Mouse (Mus musculus): ENCODE measurements around the gene Qser1.
A peak's percentile ranks its signal among the peaks of the same experiment; 100 is the strongest.
"Not testable (repeated sequence)": the region's sequence is repeated elsewhere in the genome, so short reads cannot be mapped to it uniquely, and the experiment has no call there.

Gene Qser1

GRCm38 (mm10) chr2:104816371-104816827 lies at the start of gene Qser1:
Qser1 (minus strand) TSS chr2:104816760.
- no peak for DNase-seq

- DNase-seq: no peak
These were observed 47.8 kb upstream of the Qser1 start for GRCm38 (mm10) chr2:104864176-104864860.

- no peak for DNase-seq
These were observed 43.9 kb upstream of the Qser1 start for GRCm38 (mm10) chr2:104860426-104860825.

- no peak for DNase-seq
These were observed 42.5 kb upstream of the Qser1 start for GRCm38 (mm10) chr2:104859060-104859459.

- DNase-seq: not testable (repeated sequence)
These were observed 41.5 kb upstream of the Qser1 start for GRCm38 (mm10) chr2:104858083-104858482.

GRCm38 (mm10) chr2:104856218-104856617 lies 39.7 kb upstream of the Qser1 start:
- no peak for DNase-seq

GRCm38 (mm10) chr2:104855732-104856131 lies 39.2 kb upstream of the Qser1 start:
- no peak for DNase-seq

GRCm38 (mm10) chr2:104854836-104855235 lies 38.3 kb upstream of the Qser1 start:
- no peak for DNase-seq

- DNase-seq: no peak
These were observed 36.0 kb upstream of the Qser1 start for GRCm38 (mm10) chr2:104852546-104852945.

GRCm38 (mm10) chr2:104851686-104852085 lies 35.1 kb upstream of the Qser1 start:
- no peak for DNase-seq

- no peak for DNase-seq
These were observed 33.4 kb upstream of the Qser1 start for GRCm38 (mm10) chr2:104849991-104850359.

- DNase-seq: peak; percentile 65
These were observed 32.9 kb upstream of the Qser1 start, which contains the start of gene Prrg4 for GRCm38 (mm10) chr2:104849276-104849990. Prrg4 (minus strand) TSS chr2:104849876.

GRCm38 (mm10) chr2:104848235-104849161 lies 31.9 kb upstream of the Qser1 start:
- no peak for DNase-seq

- DNase-seq: no peak
These were observed 31.1 kb upstream of the Qser1 start for GRCm38 (mm10) chr2:104847645-104848044.

GRCm38 (mm10) chr2:104846638-104847414 lies 30.3 kb upstream of the Qser1 start:
- DNase-seq: no peak

GRCm38 (mm10) chr2:104842559-104842958 lies 26.0 kb upstream of the Qser1 start:
- no peak for DNase-seq

GRCm38 (mm10) chr2:104841736-104842135 lies 25.2 kb upstream of the Qser1 start:
- DNase-seq: no peak

- no peak for DNase-seq
These were observed 24.4 kb upstream of the Qser1 start for GRCm38 (mm10) chr2:104840974-104841373.

GRCm38 (mm10) chr2:104832486-104832885 lies 15.9 kb upstream of the Qser1 start:
- DNase-seq: no peak

GRCm38 (mm10) chr2:104826191-104826590 lies 9.6 kb upstream of the Qser1 start:
- DNase-seq: no peak

- DNase-seq: not testable (repeated sequence)
These were observed 2.2 kb upstream of the Qser1 start for GRCm38 (mm10) chr2:104818763-104819162.

Measured in lung, postnatal 14 days (tissue).